Mouse (Mus musculus) mouse trophoblast stem cell (cell line): ENCODE measurements around the gene Dab1.

Source experiments
- in situ Hi-C, 2 experiments: fragments of 300-500 bp; cut with MseI, MboI; formaldehyde crosslinking; loops; 2 replicates in 1 of 2; 3 replicates in 1 of 2; pipeline ENCODE4 v1.15.1; 2025

The Dab1 gene

GRCm38 (mm10) chr4:104106299-104106698 lies 487.1 kb downstream of the Dab1 start:
- in situ Hi-C loops: no loop called here

- in situ Hi-C loops: no loop called here
These were observed 492.5 kb downstream of the Dab1 start for GRCm38 (mm10) chr4:104111614-104112013.

GRCm38 (mm10) chr4:104113209-104114005 lies 494.2 kb downstream of the Dab1 start:
- in situ Hi-C loops: no loop called here

- in situ Hi-C loops: no loop called here
These were observed 494.8 kb downstream of the Dab1 start for GRCm38 (mm10) chr4:104114006-104114361.

GRCm38 (mm10) chr4:104120108-104120507 lies 500.9 kb downstream of the Dab1 start:
- in situ Hi-C loops: no loop called here

- in situ Hi-C loops: no loop called here
These were observed 502.8 kb downstream of the Dab1 start for GRCm38 (mm10) chr4:104121959-104122358.

GRCm38 (mm10) chr4:104122364-104122763 lies 503.2 kb downstream of the Dab1 start:
- in situ Hi-C loops: no loop called here

GRCm38 (mm10) chr4:104153637-104154036 lies 534.5 kb downstream of the Dab1 start:
- in situ Hi-C loops: no loop called here

- in situ Hi-C loops: no loop called here
These were observed 558.9 kb downstream of the Dab1 start for GRCm38 (mm10) chr4:104178067-104178466.

GRCm38 (mm10) chr4:104186311-104186710 lies 567.2 kb downstream of the Dab1 start:
- in situ Hi-C loops: no loop called here

- in situ Hi-C loops: no loop called here
These were observed 579.5 kb downstream of the Dab1 start for GRCm38 (mm10) chr4:104198635-104199034.

- in situ Hi-C loops: no loop called here
These were observed 582.5 kb downstream of the Dab1 start for GRCm38 (mm10) chr4:104201686-104202085.

- in situ Hi-C loops: no loop called here
These were observed 584.9 kb downstream of the Dab1 start for GRCm38 (mm10) chr4:104204047-104204446.

GRCm38 (mm10) chr4:104206639-104207038 lies 587.5 kb downstream of the Dab1 start:
- in situ Hi-C loops: no loop called here

- in situ Hi-C loops: no loop called here
These were observed 589.9 kb downstream of the Dab1 start for GRCm38 (mm10) chr4:104209081-104209480.

GRCm38 (mm10) chr4:104210796-104211195 lies 591.6 kb downstream of the Dab1 start:
- in situ Hi-C loops: no loop called here

GRCm38 (mm10) chr4:104211531-104212455 lies 592.6 kb downstream of the Dab1 start:
- in situ Hi-C loops: no loop called here

GRCm38 (mm10) chr4:104214724-104215123 lies 595.6 kb downstream of the Dab1 start:
- in situ Hi-C loops: no loop called here

- in situ Hi-C loops: no loop called here
These were observed 598.2 kb downstream of the Dab1 start for GRCm38 (mm10) chr4:104217336-104217735.

GRCm38 (mm10) chr4:104218765-104219164 lies 599.6 kb downstream of the Dab1 start:
- in situ Hi-C loops: no loop called here

GRCm38 (mm10) chr4:104220099-104220498 lies 600.9 kb downstream of the Dab1 start:
- in situ Hi-C loops: no loop called here

GRCm38 (mm10) chr4:104229296-104229695 lies 610.1 kb downstream of the Dab1 start:
- in situ Hi-C loops: no loop called here

- in situ Hi-C loops: no loop called here
These were observed 627.3 kb downstream of the Dab1 start for GRCm38 (mm10) chr4:104246506-104246905.
